Mouse (Mus musculus) cortical plate, adult 2 months (tissue): ENCODE measurements around the gene Ralgds. TPM values are rescaled to one million over a fixed set of nuclear protein-coding genes. Genes with fewer than 3 reads are reported as not detected.
"Not testable (repeated sequence)": the region's sequence is repeated elsewhere in the genome, so short reads cannot be mapped to it uniquely, and the experiment has no call there.

Experiments
- H3K27ac ChIP-seq: fragments of 200-500 bp; 2 replicates; pipeline ENCODE4 v1.5.1; 2012; ENCODE audit warnings: low read length, control low read depth, inconsistent platforms; ENCODE audit not compliant: insufficient read depth
- H3K4me1 ChIP-seq: fragments of 200-500 bp; 2 replicates; pipeline ENCODE4 v1.6.1; 2011; ENCODE audit warnings: low read length; ENCODE audit not compliant: control insufficient read depth, insufficient read depth
- H3K4me3 ChIP-seq: fragments of 200-500 bp; 2 replicates; pipeline ENCODE4 v1.5.1; 2011; ENCODE audit warnings: mild to moderate bottlenecking, low read length, control low read depth; ENCODE audit not compliant: insufficient read depth
- CTCF ChIP-seq: fragments of 200-500 bp; IDR thresholded peaks from 2 replicates; pipeline ENCODE4 v1.5.1; 2011; ENCODE audit warnings: mild to moderate bottlenecking, control low read depth, low read length; ENCODE audit not compliant: insufficient read depth; ENCODE audit errors: extremely low read depth
- POLR2A ChIP-seq: fragments of 200-500 bp; IDR thresholded peaks from 2 replicates; pipeline ENCODE4 v1.6.1; 2011; ENCODE audit warnings: mild to moderate bottlenecking, low read length, control low read depth; ENCODE audit not compliant: insufficient read depth; ENCODE audit errors: extremely low read depth
- polyA plus RNA-seq: library from polyadenylated mRNA; depleted of rRNA; stranded (reverse); fragments of >200 nt; gene quantifications from 2 replicates; pipeline ENCODE4 v1.2.3, GENCODE M21; 2012

The Ralgds gene
- polyA plus RNA-seq, 1 experiment, result 107 TPM

GRCm38 (mm10) chr2:28505795-28506194, 7.1 kb upstream of the Ralgds start, which contains the start of gene Gm10134:
Gene Gm10134 (plus strand): TSS chr2:28506095.
- H3K27ac ChIP-seq, result no peak within 1 kb of the TSS
- no peak within 1 kb of the TSS for H3K4me3 ChIP-seq
- H3K4me1 ChIP-seq, result no peaks in the 10 kb centered on the region
- TF ChIP-seq POLR2A, result no peak
- TF ChIP-seq CTCF, result no peak

- Histone ChIP-seq H3K4me1 (no peaks in the 10 kb centered on the region), H3K27ac (no peak overlapping the region), H3K4me3 (no peak overlapping the region)
- TF ChIP-seq POLR2A, result no peak
- no peak for TF ChIP-seq CTCF
Measured at GRCm38 (mm10) chr2:28506291-28506690, 6.6 kb upstream of the Ralgds start.

GRCm38 (mm10) chr2:28511600-28511999, 1.3 kb upstream of the Ralgds start:
- not testable (repeated sequence) for H3K4me1 ChIP-seq, H3K4me3 ChIP-seq, H3K27ac ChIP-seq

GRCm38 (mm10) chr2:28513431-28514370, 776 bp downstream of the Ralgds start:
- TF ChIP-seq CTCF (no peak), POLR2A (no peak)
- Histone ChIP-seq H3K4me3 (peak overlapping the region; percentile 69), H3K4me1 (peaks cover 15% of the 10 kb centered on the region)

GRCm38 (mm10) chr2:28514489-28514888, 1.6 kb downstream of the Ralgds start:
- peaks cover 18% of the 10 kb centered on the region for H3K4me1 ChIP-seq
- peak overlapping the region; percentile 69 for H3K4me3 ChIP-seq
- no peak for TF ChIP-seq POLR2A
- peak; percentile 89 for TF ChIP-seq CTCF
- no peak overlapping the region for H3K27ac ChIP-seq

More at GRCm38 (mm10) chr2:28513431-28514370, 776 bp downstream of the Ralgds start:
- H3K27ac ChIP-seq, result peak overlapping the region; percentile 54; the same call in 1 of the 2 replicates

- TF ChIP-seq CTCF, result peak; percentile 74
- no peak for TF ChIP-seq POLR2A
- peak overlapping the region; percentile 49 for H3K27ac ChIP-seq
- H3K4me1 ChIP-seq, result peaks cover 27% of the 10 kb centered on the region
- no peak overlapping the region for H3K4me3 ChIP-seq
Measured at GRCm38 (mm10) chr2:28517206-28517909, 4.4 kb downstream of the Ralgds start.

GRCm38 (mm10) chr2:28518231-28518630, 5.3 kb downstream of the Ralgds start:
- H3K4me1 ChIP-seq, result peaks cover 27% of the 10 kb centered on the region
- no peak overlapping the region for H3K4me3 ChIP-seq
- peak overlapping the region; percentile 49 for H3K27ac ChIP-seq
- TF ChIP-seq POLR2A (no peak), CTCF (no peak)

GRCm38 (mm10) chr2:28520581-28520980, 7.7 kb downstream of the Ralgds start:
- peaks cover 32% of the 10 kb centered on the region for H3K4me1 ChIP-seq
- H3K27ac ChIP-seq, result peak overlapping the region; percentile 77
- no peak overlapping the region for H3K4me3 ChIP-seq
- TF ChIP-seq CTCF (no peak), POLR2A (no peak)

GRCm38 (mm10) chr2:28521571-28522151, 8.7 kb downstream of the Ralgds start:
- Histone ChIP-seq H3K4me1 (peaks cover 32% of the 10 kb centered on the region), H3K27ac (peak overlapping the region; percentile 96), H3K4me3 (no peak overlapping the region)
- TF ChIP-seq POLR2A (no peak), CTCF (no peak)
